Mouse (Mus musculus): ENCODE data around the gene Tmem50b.
"Not testable (repeated sequence)": the region's sequence is repeated elsewhere in the genome, so short reads cannot be mapped to it uniquely, and the experiment has no call there.

Gene Tmem50b

GRCm38 (mm10) chr16:91597672-91598010, at the start of gene Tmem50b:
Tmem50b (minus strand) TSS chr16:91597800.
- DNase-seq, result peak; percentile 99 to 100

- peak; percentile 90 to 95 for DNase-seq
These were observed 49.2 kb upstream of the Tmem50b start, which contains the start of gene Gart for GRCm38 (mm10) chr16:91646681-91647419. Gart (minus strand) TSS chr16:91646952.

- DNase-seq, result no peak
These were observed 48.5 kb upstream of the Tmem50b start for GRCm38 (mm10) chr16:91645995-91646602.

- DNase-seq, result not testable (repeated sequence)
These were observed 47.8 kb upstream of the Tmem50b start for GRCm38 (mm10) chr16:91645420-91645819.

GRCm38 (mm10) chr16:91644901-91645300, 47.3 kb upstream of the Tmem50b start:
- no peak for DNase-seq

GRCm38 (mm10) chr16:91640171-91640570, 42.6 kb upstream of the Tmem50b start:
- no peak for DNase-seq

GRCm38 (mm10) chr16:91639636-91640035, 42.0 kb upstream of the Tmem50b start:
- DNase-seq, result no peak

- DNase-seq, result no peak
These were observed 41.6 kb upstream of the Tmem50b start for GRCm38 (mm10) chr16:91639161-91639560.

- no peak for DNase-seq
These were observed 36.0 kb upstream of the Tmem50b start for GRCm38 (mm10) chr16:91633641-91634040.

- no peak for DNase-seq
These were observed 35.3 kb upstream of the Tmem50b start for GRCm38 (mm10) chr16:91632940-91633339.

- DNase-seq, result peak; percentile 29 to 30
These were observed 34.8 kb upstream of the Tmem50b start for GRCm38 (mm10) chr16:91632439-91632838.

GRCm38 (mm10) chr16:91630584-91630983, 33.0 kb upstream of the Tmem50b start:
- no peak for DNase-seq

- no peak for DNase-seq
These were observed 32.1 kb upstream of the Tmem50b start for GRCm38 (mm10) chr16:91629749-91630148.

- no peak for DNase-seq
These were observed 31.1 kb upstream of the Tmem50b start for GRCm38 (mm10) chr16:91628673-91629072.

- DNase-seq, result no peak
These were observed 30.2 kb upstream of the Tmem50b start for GRCm38 (mm10) chr16:91627831-91628230.

- DNase-seq, result no peak
These were observed 25.5 kb upstream of the Tmem50b start for GRCm38 (mm10) chr16:91623074-91623473.

- no peak for DNase-seq
These were observed 23.4 kb upstream of the Tmem50b start for GRCm38 (mm10) chr16:91620991-91621390.

- no peak for DNase-seq
These were observed 22.6 kb upstream of the Tmem50b start for GRCm38 (mm10) chr16:91620185-91620584.

GRCm38 (mm10) chr16:91618511-91619501, 21.2 kb upstream of the Tmem50b start, which contains the start of gene Dnajc28:
Dnajc28 (minus strand) TSS chr16:91619026.
- DNase-seq, result peak; percentile 83 to 85

GRCm38 (mm10) chr16:91614552-91614951, 17.0 kb upstream of the Tmem50b start:
- DNase-seq, result no peak

- no peak for DNase-seq
These were observed 14.9 kb upstream of the Tmem50b start for GRCm38 (mm10) chr16:91612525-91612924.

- no peak for DNase-seq
These were observed 13.6 kb upstream of the Tmem50b start for GRCm38 (mm10) chr16:91611248-91611647.
